Mouse (Mus musculus) lung, postnatal 0 days (tissue): ENCODE data around the gene Zfp36. TPM values are rescaled to one million over a fixed set of nuclear protein-coding genes. Genes with fewer than 3 reads are reported as not detected.

ENCODE experiments used
- ATAC-seq: fragments of 200-750 bp; cut with Nextera tagmentation; 2 replicates; pipeline ENCODE4 v1.8.0; 2017; ENCODE audit warnings: moderate library complexity
- DNase-seq: peaks from one replicate; pipeline ENCODE4 v3.0.0-alpha.2; 2016; ENCODE audit warnings: low spot score
- H3K27ac ChIP-seq: fragments of 300-500 bp; sonication (generic); 2 replicates; pipeline ENCODE4 v1.5.1; 2014; ENCODE audit warnings: antibody characterized with exemption, mild to moderate bottlenecking, low read length, mixed read lengths
- H3K27me3 ChIP-seq: fragments of 300-500 bp; sonication (generic); replicated peaks from 2 replicates; pipeline ENCODE4 v1.6.1; 2014; ENCODE audit warnings: low read length, mixed read lengths; ENCODE audit not compliant: insufficient read depth
- H3K36me3 ChIP-seq: fragments of 300-500 bp; sonication (generic); 2 replicates; pipeline ENCODE4 v1.6.1; 2014; ENCODE audit warnings: low read length, mixed read lengths; ENCODE audit not compliant: insufficient read depth
- H3K4me1 ChIP-seq: fragments of 300-500 bp; sonication (generic); 2 replicates; pipeline ENCODE4 v1.6.1; 2014; ENCODE audit warnings: antibody characterized with exemption, low read depth, low read length, mixed read lengths; ENCODE audit not compliant: insufficient read depth
- H3K4me2 ChIP-seq: fragments of 300-500 bp; sonication (generic); replicated peaks from 2 replicates; pipeline ENCODE4 v1.6.1; 2014; ENCODE audit warnings: low read depth, mild to moderate bottlenecking, low read length, moderate library complexity, mixed read lengths
- H3K4me3 ChIP-seq: fragments of 300-500 bp; sonication (generic); 2 replicates; pipeline ENCODE4 v1.5.1; 2014; ENCODE audit warnings: low read depth, low read length
- H3K9ac ChIP-seq: fragments of 300-500 bp; sonication (generic); replicated peaks from 2 replicates; pipeline ENCODE4 v1.6.1; 2014; ENCODE audit warnings: low read depth, mild to moderate bottlenecking
- H3K9me3 ChIP-seq: fragments of 300-500 bp; sonication (generic); 2 replicates; pipeline ENCODE4 v1.6.1; 2016; ENCODE audit warnings: low read length, mixed read lengths
- CTCF ChIP-seq: IDR thresholded peaks from 2 replicates; pipeline ENCODE4 v1.5.1; 2016; ENCODE audit warnings: antibody characterized with exemption, mild to moderate bottlenecking
- EP300 ChIP-seq: IDR thresholded peaks from 2 replicates; pipeline ENCODE4 v1.6.1; 2016; ENCODE audit warnings: antibody characterized with exemption, mild to moderate bottlenecking, control low read depth
- WGBS: fragments of 180-500 bp; shearing (Covaris S2); extraction: QIAGEN DNeasy Blood & Tissue Kit; methylation state at CpG from one replicate; pipeline ENCODE4 v1.1.7; 2014; 5-methylcytosine and 5-hydroxymethylcytosine counted together
- polyA plus RNA-seq: library from polyadenylated mRNA; unstranded; fragments of >200 nt; fragmentation: Nextera tagmentation; extraction: Ambion mirVana; gene quantifications from 2 replicates; pipeline ENCODE4 v1.2.1, GENCODE M21; 2015

The Zfp36 gene
- polyA plus RNA-seq: 48.3 and 55.7 TPM in 2 replicates

DNA sequence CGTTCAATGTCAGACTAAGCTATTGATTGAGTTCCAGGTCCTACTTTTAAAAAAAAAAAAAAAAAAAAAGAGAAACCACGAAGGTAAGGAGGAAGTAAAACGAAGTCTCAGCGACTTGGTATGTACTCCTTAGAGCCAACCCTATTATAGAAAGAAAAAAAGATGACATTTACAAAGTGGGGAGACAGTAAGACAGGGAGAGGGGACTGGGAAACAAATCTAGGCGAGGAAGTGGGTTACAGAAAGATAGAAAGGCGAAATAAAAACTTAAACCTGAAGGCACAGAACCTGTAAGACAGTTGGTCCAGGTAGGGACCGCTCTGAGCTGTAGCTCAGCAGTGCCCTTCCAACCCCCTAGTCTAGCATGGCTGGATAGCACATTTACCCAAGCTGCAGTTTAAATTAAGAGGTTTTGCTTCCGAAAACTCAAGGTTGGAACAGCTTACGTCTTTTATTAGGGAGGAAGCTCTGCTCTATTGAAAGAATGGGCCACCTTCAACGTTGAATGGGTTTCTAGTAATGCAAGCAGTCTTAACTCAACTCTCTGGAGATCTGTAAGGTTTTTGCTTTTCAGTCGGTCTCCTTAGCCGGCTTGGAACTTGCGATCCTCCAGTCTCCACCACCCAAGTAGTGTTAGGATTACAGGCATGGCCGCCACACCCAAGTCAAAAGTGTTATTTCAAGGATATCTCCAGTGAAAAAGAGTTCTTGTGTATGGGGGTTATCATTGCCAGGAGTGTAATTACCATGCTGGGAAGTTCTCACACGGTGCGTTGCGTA lies at the start of gene Zfp36:
Gene Zfp36, minus strand, starts transcription at position 17 of the 780 bp plus-strand sequence.
- H3K9me3 ChIP-seq: no peaks in the 10 kb centered on the region
- no peaks in the 10 kb centered on the region for H3K27me3 ChIP-seq
- peaks cover 21% of the 10 kb centered on the region for H3K4me1 ChIP-seq
- WGBS: 29% methylated on average over 16 of the region's 17 CpGs
- DNase-seq (peak; percentile 23), ATAC-seq (no peak)
- H3K9ac ChIP-seq: peak within 1 kb of the TSS; percentile 98
- peak within 1 kb of the TSS; percentile 87 for H3K4me3 ChIP-seq
- peaks cover 7% of the 10 kb centered on the region; the same call in 1 of the 2 replicates for H3K36me3 ChIP-seq
- peak within 1 kb of the TSS; percentile 94 for H3K4me2 ChIP-seq
- H3K27ac ChIP-seq: peak within 1 kb of the TSS; percentile 99
- no peak for TF ChIP-seq EP300
- TF ChIP-seq CTCF: no peak; the same call in 1 of the 2 replicates

DNA sequence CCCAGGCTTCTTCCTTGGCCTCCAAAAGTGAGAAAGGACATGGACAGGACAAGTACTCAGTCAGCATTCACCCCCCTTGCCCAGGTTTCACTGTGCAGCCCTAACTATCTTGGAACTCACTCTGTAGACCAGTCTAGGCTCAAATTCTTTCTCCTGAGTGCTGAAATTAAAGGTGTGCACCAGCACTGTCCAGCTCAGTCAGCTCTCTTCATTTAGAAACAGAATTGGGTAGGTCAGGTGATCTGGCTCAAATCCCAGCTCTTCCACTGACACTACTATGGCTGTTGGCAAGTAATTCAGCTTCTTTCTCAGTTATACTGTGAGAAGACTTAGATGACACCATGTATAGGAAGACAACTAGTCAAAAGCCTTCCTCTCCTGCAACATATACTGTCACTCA lies 47.7 kb upstream of the Zfp36 start:
- ATAC-seq (no peak), DNase-seq (no peak)
- no peak overlapping the region for H3K27ac ChIP-seq

DNA sequence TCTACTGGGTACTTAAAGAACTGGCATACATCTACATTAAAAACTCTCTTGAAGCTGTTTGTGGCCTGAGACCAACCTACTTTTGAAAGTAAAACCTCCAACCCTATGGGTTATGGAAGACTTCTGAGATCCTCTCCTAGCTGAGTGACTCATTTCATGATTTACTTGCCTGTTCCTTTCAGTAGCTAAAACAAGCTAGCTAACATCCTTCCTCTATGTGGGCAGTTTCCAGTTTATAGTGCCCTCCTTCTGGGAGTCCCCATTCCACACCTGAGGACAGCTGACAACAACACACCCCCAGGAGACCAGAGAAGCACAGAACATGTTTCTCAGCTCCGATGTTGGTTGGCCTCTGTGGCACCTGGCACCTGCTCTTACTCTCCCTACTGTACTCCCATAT lies 43.0 kb upstream of the Zfp36 start:
- WGBS: 94% methylated on average over 1 of the region's 1 CpGs
- H3K4me3 ChIP-seq: no peak overlapping the region
- DNase-seq: no peak
- no peak overlapping the region for H3K27ac ChIP-seq
- no peaks in the 10 kb centered on the region for H3K4me1 ChIP-seq
- H3K27me3 ChIP-seq: no peaks in the 10 kb centered on the region
- no peak overlapping the region for H3K9ac ChIP-seq
- no peak for TF ChIP-seq CTCF
- no peak for TF ChIP-seq EP300
- no peak for ATAC-seq
- no peak overlapping the region for H3K4me2 ChIP-seq
- no peaks in the 10 kb centered on the region for H3K9me3 ChIP-seq
- peaks cover 25% of the 10 kb centered on the region for H3K36me3 ChIP-seq

More for the DNA sequence above, 47.7 kb upstream of the Zfp36 start:
- TF ChIP-seq CTCF (no peak), EP300 (no peak)
- no peaks in the 10 kb centered on the region for H3K27me3 ChIP-seq
- H3K4me2 ChIP-seq: no peak overlapping the region
- H3K4me1 ChIP-seq: 0 out of 2 replicates have a peak, but pooled peaks cover 2% of the 10 kb centered on the region
- peaks cover 7% of the 10 kb centered on the region for H3K36me3 ChIP-seq
- no peak overlapping the region for H3K9ac ChIP-seq
- H3K4me3 ChIP-seq: no peak overlapping the region
- no peaks in the 10 kb centered on the region for H3K9me3 ChIP-seq

DNA sequence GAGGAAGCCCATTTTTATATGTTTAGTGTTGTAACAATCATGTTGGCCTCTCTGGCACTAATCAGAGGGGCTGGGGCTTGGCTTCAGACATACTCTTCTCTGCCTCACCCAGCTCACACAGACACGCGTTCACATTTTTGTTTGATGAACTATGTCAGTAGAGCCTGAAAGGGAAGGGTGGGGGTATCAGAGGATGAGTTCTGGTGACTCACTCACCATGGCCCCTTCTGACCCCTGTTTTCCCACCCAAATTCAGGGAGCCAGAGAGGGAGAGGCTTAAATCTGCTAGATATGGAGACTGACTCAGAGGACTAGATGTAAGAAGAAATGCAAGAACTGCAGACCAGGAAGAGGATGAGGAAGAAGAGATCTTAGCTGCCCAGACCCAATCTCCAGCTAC lies 39.4 kb upstream of the Zfp36 start:
- no peak overlapping the region for H3K4me2 ChIP-seq
- H3K36me3 ChIP-seq: peaks cover 25% of the 10 kb centered on the region
- TF ChIP-seq CTCF (no peak), EP300 (no peak)
- DNase-seq (peak; percentile 35), ATAC-seq (no peak)
- no peaks in the 10 kb centered on the region for H3K4me1 ChIP-seq
- no peak overlapping the region for H3K9ac ChIP-seq
- no peaks in the 10 kb centered on the region for H3K27me3 ChIP-seq
- no peak overlapping the region; the same call in 1 of the 2 replicates for H3K27ac ChIP-seq
- no peak overlapping the region for H3K4me3 ChIP-seq
- H3K9me3 ChIP-seq: no peaks in the 10 kb centered on the region
- 83% methylated on average over 2 of the region's 2 CpGs for WGBS

DNA sequence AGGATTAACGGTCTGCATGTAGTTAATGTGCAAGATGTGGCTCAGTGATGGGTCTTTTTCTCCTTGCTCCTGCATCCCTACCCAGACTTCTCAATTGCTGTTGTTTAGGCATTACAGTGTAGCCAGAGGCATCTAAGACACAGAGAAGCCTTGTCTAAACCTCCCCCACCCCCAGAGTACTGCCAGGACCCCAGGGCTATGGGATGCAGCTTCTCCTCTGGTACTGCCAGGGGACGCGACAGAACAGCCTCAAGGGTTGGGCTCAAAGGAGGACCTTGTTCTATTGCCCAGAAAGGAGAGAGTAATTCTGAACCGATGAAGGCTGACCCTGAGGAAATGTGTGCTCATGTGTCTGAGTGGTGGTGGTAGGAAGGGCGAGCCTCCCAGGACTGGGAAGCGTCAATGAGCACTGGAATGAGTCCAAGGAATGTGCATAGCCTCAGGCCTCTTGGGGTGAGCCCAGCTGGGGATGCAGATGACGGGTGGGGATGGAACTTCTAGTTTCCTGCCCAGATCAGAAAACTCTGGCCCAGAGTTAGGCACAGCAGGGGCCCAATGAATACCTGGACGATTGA lies 38.1 kb upstream of the Zfp36 start:
- Histone ChIP-seq H3K27me3 (no peaks in the 10 kb centered on the region), H3K9ac (no peak overlapping the region), H3K4me1 (no peaks in the 10 kb centered on the region), H3K4me2 (no peak overlapping the region), H3K4me3 (no peak overlapping the region), H3K27ac (no peak overlapping the region), H3K36me3 (peaks cover 34% of the 10 kb centered on the region), H3K9me3 (no peaks in the 10 kb centered on the region)
- ATAC-seq (peak; percentile 85), DNase-seq (peak; percentile 77)
- no peak for TF ChIP-seq CTCF
- no peak for TF ChIP-seq EP300
- WGBS: 48% methylated on average over 8 of the region's 8 CpGs

DNA sequence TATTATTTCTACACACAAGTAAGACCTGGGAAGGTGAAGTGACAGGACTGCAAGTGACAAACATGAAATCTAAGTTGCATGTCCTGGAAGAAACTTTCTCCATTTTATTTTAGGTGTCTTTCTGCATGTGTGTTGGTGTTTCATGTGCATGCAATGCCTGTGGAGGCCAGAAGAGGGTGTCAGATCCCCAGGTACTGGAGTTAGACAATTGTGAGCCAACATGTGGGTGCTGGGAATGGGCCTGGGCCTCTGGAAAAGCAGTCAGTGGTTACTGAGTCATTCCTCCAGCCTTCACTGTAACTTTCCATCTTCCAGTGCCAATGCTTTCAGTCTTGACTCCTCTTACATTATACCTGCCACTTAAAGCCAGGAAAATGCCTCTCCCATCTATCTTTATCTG lies 37.3 kb upstream of the Zfp36 start:
- ATAC-seq: no peak
- Histone ChIP-seq H3K4me3 (no peak overlapping the region), H3K27ac (no peak overlapping the region), H3K36me3 (peaks cover 26% of the 10 kb centered on the region), H3K9ac (no peak overlapping the region), H3K4me1 (no peaks in the 10 kb centered on the region), H3K4me2 (no peak overlapping the region), H3K27me3 (no peaks in the 10 kb centered on the region), H3K9me3 (no peaks in the 10 kb centered on the region)
- TF ChIP-seq CTCF: peak; percentile 39
- no peak for TF ChIP-seq EP300
- DNase-seq: no peak
